Mouse (Mus musculus) thymus, postnatal 36 days (tissue): ENCODE data around the gene Acad8.

Experiments
- DNase-seq, 2 experiments: peaks; one replicate each; pipeline ENCODE4 v3.0.0; 2022; ENCODE audit warnings: mixed read lengths in 2 of 2

The Acad8 gene

GRCm38 (mm10) chr9:26978776-26979175 lies 20.6 kb downstream of the Acad8 start:
- no peak for DNase-seq

- no peak for DNase-seq
Observed at GRCm38 (mm10) chr9:26977754-26978153, 21.6 kb downstream of the Acad8 start.

GRCm38 (mm10) chr9:26947790-26948189 lies 51.6 kb downstream of the Acad8 start:
- no peak for DNase-seq

DNA sequence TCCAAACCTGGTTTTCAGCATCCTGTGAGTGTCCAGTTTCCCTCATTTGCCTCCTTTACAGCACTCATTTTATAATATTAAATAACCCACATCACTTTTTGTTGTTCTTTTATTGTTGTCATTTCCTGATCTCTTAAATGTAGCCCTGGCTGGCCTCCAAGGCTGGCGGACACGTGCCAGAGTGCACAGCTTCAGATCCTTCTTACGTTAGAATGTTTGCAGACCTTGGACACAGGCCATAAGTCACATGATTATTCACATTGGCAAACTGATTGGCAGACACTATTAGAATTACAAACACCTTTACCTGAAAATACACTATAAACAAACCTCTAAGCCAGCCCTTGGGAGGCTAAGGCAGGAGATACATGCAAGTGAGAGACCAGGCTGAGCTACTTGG lies 75.2 kb downstream of the Acad8 start:
- no peak for DNase-seq
